Mouse (Mus musculus) hematopoietic stem cell, adult 5-6 weeks (primary cell): Measurements from ENCODE around the gene Gm10337. TPM values are rescaled to one million over a fixed set of nuclear protein-coding genes. Genes with fewer than 3 reads are reported as not detected.

ENCODE experiments used
- ATAC-seq, 2 experiments: fragments of 125-278 bp in 1 of 2; replicated peaks in 1 of 2; 2 replicates each; pipeline ENCODE4 v1.8.0; 2016 to 2017; ENCODE audit warnings: inconsistent platforms in 2 of 2, mild to moderate bottlenecking in 2 of 2, moderate number of reproducible peaks in 2 of 2, low read depth in 1 of 2, moderate TSS enrichment in 1 of 2; ENCODE audit not compliant: low FRiP score in 2 of 2, poor library complexity in 2 of 2, severe bottlenecking in 2 of 2, insufficient read depth in 1 of 2, low TSS enrichment in 1 of 2
- total RNA-seq: library from RNA; stranded (forward); fragments of 172-1452, 232-1000 nt; gene quantifications from 2 replicates; pipeline ENCODE4 v1.2.3, GENCODE M21; 2017

Gene Gm10337
- total RNA-seq, result not detected in 2 replicates

DNA sequence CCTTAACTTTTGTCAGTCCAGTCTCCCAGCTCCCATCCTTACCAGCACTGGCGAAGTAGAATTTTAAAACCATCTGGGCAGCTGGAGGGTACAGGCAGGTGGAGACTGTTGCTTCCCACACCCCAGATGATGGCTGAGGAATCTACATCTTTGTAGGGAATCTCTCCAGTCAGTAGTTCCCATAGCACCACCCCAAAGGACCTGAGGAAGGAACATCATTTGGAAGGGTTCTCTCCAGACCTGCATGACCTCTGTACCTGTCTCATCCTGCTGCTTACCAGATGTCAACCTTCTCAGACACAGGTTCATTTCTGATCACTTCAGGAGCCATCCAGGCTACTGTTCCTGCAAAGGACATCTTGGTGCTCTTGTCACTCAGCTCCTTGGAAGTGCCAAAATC lies at the start of gene Gm10337:
TSS of gene Gm10337 (plus strand) at position 276 of the 400 bp plus-strand sequence.
- ATAC-seq, result no peak

GRCm38 (mm10) chr15:102455993-102456392 lies 47.5 kb upstream of the Gm10337 start:
- no peak for ATAC-seq

- peak; percentile 51 to 65 for ATAC-seq
Observed at GRCm38 (mm10) chr15:102458050-102458736, 45.3 kb upstream of the Gm10337 start.

DNA sequence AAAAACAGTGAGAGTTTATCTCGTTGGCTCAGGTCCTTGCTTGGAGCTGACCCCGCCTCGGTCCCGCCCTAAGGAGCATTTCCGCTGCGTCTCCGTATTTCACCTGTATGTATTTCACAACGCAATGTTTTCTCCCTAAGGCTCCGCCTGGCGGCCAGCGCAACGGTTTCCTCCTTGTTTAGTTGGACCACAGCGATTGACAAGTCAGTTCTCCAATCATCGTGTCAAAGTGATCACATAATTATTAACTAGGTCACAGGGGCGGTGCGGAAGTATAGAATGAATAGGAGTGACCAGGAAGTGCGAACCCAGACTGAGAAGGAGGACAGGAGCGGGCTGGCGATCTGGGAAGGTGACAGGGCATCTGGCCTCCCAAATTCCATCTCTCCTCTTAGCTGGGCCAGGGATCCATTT lies 44.6 kb upstream of the Gm10337 start, which contains the start of gene Prr13:
TSS of gene Prr13 (plus strand) at position 125 of the 414 bp plus-strand sequence.
- peak; percentile 72 to 87 for ATAC-seq

DNA sequence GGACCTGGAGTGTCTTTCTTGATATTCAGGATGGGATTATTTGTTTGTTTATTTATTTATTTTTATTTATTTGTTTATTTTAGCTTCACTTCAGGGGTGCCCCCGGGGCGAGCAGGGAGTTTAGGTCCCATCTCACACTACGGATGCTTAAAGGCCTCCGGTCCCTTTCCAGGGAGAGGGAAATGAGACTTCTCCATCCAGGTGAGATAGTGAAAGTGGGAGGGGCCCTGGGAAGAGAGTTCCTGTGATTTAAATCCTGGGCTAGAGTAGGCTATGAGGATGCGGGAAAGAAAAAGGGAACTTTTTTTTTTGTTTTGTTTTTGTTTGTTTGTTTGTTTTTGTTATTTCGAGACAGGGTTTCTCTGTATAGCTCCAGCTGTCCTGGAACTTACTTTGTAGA lies 44.1 kb upstream of the Gm10337 start:
- ATAC-seq, result no peak

GRCm38 (mm10) chr15:102459847-102460246 lies 43.7 kb upstream of the Gm10337 start:
- no peak for ATAC-seq

- no peak for ATAC-seq
Observed at GRCm38 (mm10) chr15:102460409-102460808, 43.1 kb upstream of the Gm10337 start.

DNA sequence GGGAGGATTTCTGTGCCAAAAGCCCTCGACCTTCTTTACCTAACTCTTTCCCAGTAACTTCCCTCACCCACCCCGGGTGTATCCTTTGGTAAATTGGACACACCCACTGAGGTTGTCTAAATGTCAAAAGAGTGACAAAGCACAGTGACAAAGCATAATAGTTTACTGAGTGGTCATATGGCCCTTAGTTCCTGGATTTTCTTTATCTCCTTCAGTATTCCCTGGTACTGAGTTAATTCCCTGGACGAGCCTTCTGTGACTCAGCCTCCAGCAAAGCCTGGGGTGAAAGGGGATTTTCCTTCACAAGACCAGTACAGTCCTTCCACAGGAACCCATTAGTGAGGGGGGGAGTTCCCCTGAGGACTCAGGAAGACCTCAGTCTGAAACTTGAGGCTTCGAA lies 42.6 kb upstream of the Gm10337 start:
- peak; percentile 22 to 48; a peak in 2 of 4 replicates for ATAC-seq

DNA sequence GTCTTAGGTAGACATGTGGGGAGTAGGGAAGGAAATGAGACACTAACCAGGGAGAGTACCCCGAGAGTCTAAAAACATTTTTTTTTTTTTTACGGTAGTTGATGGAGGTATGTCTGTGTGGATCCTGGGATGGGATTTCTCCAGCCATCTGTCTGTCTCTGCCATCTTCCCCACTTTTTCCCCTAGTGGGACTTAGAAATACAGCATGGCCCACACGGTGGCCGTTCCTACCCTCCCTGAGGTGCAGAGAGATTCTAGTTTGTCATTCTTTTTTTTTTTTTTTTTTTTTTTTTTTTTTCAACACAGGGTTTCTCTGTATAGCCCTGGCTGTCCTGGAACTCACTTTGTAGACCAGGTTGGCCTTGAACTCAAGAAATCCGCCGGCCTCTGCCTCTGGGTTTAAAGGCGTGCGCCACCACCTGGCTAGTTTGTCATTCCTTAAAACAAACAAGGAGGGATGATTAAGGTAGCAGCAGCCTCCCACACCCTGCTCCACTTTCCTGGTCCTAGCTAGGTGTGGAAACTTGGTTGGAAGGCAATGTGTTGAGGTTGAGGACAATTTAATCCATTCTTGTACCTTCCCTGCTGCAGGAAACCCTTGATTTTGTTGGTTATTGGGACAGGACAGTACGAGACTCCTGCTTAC lies 42.0 kb upstream of the Gm10337 start:
- ATAC-seq, result no peak

- no peak for ATAC-seq
Observed at GRCm38 (mm10) chr15:102463666-102464065, 39.9 kb upstream of the Gm10337 start.

GRCm38 (mm10) chr15:102468675-102469370 lies 34.7 kb upstream of the Gm10337 start:
- ATAC-seq, result no peak

- peak; percentile 98 for ATAC-seq
Observed at GRCm38 (mm10) chr15:102470183-102470604, 33.3 kb upstream of the Gm10337 start, which contains the start of gene Pcbp2. Gene Pcbp2 (plus strand): TSS chr15:102470539.

DNA sequence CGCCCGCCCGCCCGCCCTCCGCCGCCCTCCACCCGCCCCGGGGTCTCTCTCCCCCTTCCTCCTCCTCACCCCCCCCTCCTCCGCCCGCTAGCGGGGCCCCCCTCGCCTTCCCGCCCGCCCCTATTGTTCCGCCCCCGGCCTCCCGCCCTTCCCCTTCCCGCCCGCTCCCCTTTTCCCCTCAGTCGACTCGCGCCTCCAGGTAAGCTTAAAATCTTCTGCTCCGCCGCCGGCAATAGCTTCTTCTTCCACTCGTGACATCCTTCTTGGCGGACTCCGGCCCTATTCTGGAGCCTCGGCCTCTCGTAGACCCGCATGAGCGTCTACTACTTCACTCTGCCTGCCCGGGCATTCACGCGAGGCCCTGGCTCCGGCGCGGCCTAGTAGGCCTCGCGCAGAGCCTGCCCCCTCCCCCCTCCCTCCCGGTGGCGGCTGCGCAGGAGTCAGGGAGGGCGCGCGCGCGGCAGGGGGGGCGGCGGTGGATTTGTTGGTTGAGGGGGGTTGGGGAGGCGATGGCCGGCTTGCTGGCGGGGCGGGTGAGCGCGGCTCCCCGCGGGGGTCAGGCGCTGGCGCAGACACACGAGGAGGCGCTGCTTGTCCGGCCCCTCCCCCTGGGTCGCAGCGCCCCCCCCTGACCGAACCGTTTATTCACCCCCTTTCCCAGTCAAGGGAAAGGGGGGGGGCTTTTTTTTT lies 32.8 kb upstream of the Gm10337 start:
- peak in 1 of 2 experiments; percentile 33; a peak in 1 of 4 replicates for ATAC-seq

DNA sequence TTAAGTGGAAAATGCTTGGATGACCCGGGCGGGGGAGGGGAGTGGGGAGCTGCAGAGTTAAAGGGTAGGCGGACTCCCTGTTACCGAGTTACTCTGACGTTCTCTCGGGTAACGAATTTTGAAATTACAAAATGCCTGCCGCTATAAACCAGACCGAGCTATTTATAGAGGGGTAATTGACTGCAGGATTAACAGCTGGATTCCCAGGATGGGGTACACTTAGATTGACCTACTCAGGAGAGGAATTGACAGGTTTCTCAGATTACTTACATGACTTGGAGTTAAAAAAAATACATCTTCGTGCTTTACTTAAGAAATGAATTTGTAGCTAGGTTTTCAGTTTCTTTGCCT lies 32.3 kb upstream of the Gm10337 start:
- 0 out of 4 replicates have a peak, but pooled peaks of 1 of the 2 experiments have one; percentile 1 for ATAC-seq

- ATAC-seq, result no peak
Observed at GRCm38 (mm10) chr15:102471727-102472126, 31.8 kb upstream of the Gm10337 start.

GRCm38 (mm10) chr15:102473246-102473645 lies 30.3 kb upstream of the Gm10337 start:
- ATAC-seq, result no peak

- no peak for ATAC-seq
Observed at GRCm38 (mm10) chr15:102474520-102474919, 29.0 kb upstream of the Gm10337 start.
